Mouse (Mus musculus) limb, embryonic 14.5 days (tissue): Measurements from ENCODE around the gene Ncf4. TPM values are rescaled to one million over a fixed set of nuclear protein-coding genes. Genes with fewer than 3 reads are reported as not detected.
A peak's percentile ranks its signal among the peaks of the same experiment; 100 is the strongest.

Experiments used
- ATAC-seq: fragments of 200-750 bp; cut with Nextera tagmentation; 2 replicates; pipeline ENCODE4 v1.8.0; 2017; ENCODE audit warnings: low read depth, moderate number of reproducible peaks, moderate TSS enrichment; ENCODE audit not compliant: low FRiP score
- DNase-seq: peaks from one replicate; pipeline ENCODE4 v3.0.0-alpha.2; 2015; ENCODE audit warnings: low spot score
- H3K27ac ChIP-seq: fragments of 300-500 bp; sonication (generic); replicated peaks from 2 replicates; pipeline ENCODE4 v1.5.1; 2014; ENCODE audit warnings: low read depth, mild to moderate bottlenecking, low read length, moderate library complexity, mixed read lengths
- H3K27me3 ChIP-seq: fragments of 300-500 bp; sonication (generic); 2 replicates; pipeline ENCODE4 v1.6.1; 2014; ENCODE audit warnings: low read length, mixed read lengths; ENCODE audit not compliant: control insufficient read depth, insufficient read depth
- H3K36me3 ChIP-seq: fragments of 300-500 bp; sonication (generic); 2 replicates; pipeline ENCODE4 v1.6.1; 2014; ENCODE audit warnings: mild to moderate bottlenecking, low read length, moderate library complexity, mixed read lengths; ENCODE audit not compliant: control insufficient read depth, insufficient read depth
- H3K4me1 ChIP-seq: fragments of 300-500 bp; sonication (generic); 2 replicates; pipeline ENCODE4 v1.6.1; 2014; ENCODE audit warnings: antibody characterized with exemption, low read length, mixed read lengths; ENCODE audit not compliant: control insufficient read depth, insufficient read depth
- H3K4me2 ChIP-seq: fragments of 300-500 bp; sonication (generic); replicated peaks from 2 replicates; pipeline ENCODE4 v1.6.1; 2014; ENCODE audit warnings: low read depth, mild to moderate bottlenecking, low read length, moderate library complexity; ENCODE audit not compliant: severe bottlenecking
- H3K4me3 ChIP-seq: fragments of 300-500 bp; sonication (generic); replicated peaks from 2 replicates; pipeline ENCODE4 v1.5.1; 2014; ENCODE audit warnings: low read length
- H3K9ac ChIP-seq: fragments of 300-500 bp; sonication (generic); 2 replicates; pipeline ENCODE4 v1.6.1; 2014; ENCODE audit warnings: mild to moderate bottlenecking, low read depth, low read length, moderate library complexity; ENCODE audit not compliant: severe bottlenecking
- H3K9me3 ChIP-seq: fragments of 300-500 bp; sonication (generic); 2 replicates; pipeline ENCODE4 v1.6.1; 2016; ENCODE audit warnings: low read length; ENCODE audit not compliant: control insufficient read depth
- POLR2A ChIP-seq: fragments of 200-500 bp; IDR thresholded peaks from 2 replicates; pipeline ENCODE4 v1.8.0; 2012; ENCODE audit warnings: inconsistent platforms, mild to moderate bottlenecking, moderate library complexity, borderline replicate concordance; ENCODE audit not compliant: insufficient read depth, insufficient read length; ENCODE audit errors: extremely low read depth
- WGBS: fragments of 180-500 bp; shearing (Covaris S2); extraction: QIAGEN DNeasy Blood & Tissue Kit; methylation state at CpG from one replicate; pipeline ENCODE4 v1.1.7; 2014; 5-methylcytosine and 5-hydroxymethylcytosine counted together
- polyA plus RNA-seq, 2 experiments: library from polyadenylated mRNA; depleted of rRNA in 1 of 2; stranded (reverse) in 1 of 2; unstranded in 1 of 2; fragments of >200 nt; fragmentation: Nextera tagmentation in 1 of 2; extraction: Ambion mirVana in 1 of 2; gene quantifications; 2 replicates each; pipeline versions ENCODE4 v1.2.1 to v1.2.3; 2012 to 2014

Gene Ncf4
- polyA plus RNA-seq, 2 experiments = 4.0 to 5.6 TPM

DNA sequence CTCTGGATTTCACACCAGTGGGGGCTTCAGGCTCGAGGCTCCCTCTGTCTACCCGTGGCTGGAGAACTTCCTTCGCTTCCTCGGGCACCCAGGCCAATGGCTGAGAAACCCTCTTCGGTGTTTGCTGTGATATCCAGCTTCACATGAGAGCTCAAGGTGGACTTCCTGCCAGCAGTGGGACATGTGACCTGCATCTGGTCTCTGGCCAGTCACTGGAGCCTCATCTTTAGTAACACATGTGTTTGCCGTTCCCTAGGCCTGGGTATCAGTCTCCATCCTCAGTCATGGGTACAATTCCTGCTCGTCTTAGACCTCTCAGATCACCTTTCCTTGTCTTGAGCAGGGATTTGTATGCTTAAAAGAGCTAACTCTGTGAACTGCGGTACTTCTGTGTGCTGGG lies 1.5 kb upstream of the Ncf4 start:
- no peak for ATAC-seq
- no peak overlapping the region for H3K27ac ChIP-seq
- no peak overlapping the region for H3K4me2 ChIP-seq
- H3K4me1 ChIP-seq = no peaks in the 10 kb centered on the region
- no peaks in the 10 kb centered on the region for H3K9me3 ChIP-seq
- TF ChIP-seq POLR2A = no peak
- no peaks in the 10 kb centered on the region for H3K27me3 ChIP-seq
- WGBS = 74% methylated on average over 8 of the region's 8 CpGs
- DNase-seq = no peak
- no peak overlapping the region for H3K9ac ChIP-seq
- H3K36me3 ChIP-seq = no peaks in the 10 kb centered on the region
- no peak overlapping the region for H3K4me3 ChIP-seq

DNA sequence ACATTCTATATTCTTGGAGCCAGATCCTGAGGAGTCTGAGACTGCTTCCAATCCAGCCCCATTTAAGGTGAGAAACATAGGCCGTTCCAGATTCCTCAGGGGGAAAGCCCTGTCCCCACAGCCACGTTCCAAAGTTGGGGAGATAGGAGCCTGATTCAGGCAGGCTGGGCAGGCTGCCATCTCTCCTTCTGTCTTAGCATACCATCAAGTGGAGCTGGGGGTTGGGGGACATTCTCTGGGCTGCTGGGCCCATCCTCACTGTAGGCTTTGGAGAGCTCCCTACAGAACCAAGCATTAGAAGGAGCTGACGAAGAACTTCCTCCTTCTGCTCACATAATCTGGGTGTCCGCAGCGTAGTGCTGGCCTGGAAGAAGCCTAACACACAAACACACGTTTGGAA lies 827 bp upstream of the Ncf4 start:
- ATAC-seq (no peak), DNase-seq (peak; percentile 25)

GRCm38 (mm10) chr15:78246143-78247116 lies 1.8 kb downstream of the Ncf4 start:
- Histone ChIP-seq H3K4me2 (no peak overlapping the region), H3K4me3 (no peak overlapping the region), H3K27ac (no peak overlapping the region), H3K9ac (no peak overlapping the region), H3K27me3 (no peaks in the 10 kb centered on the region), H3K36me3 (no peaks in the 10 kb centered on the region), H3K4me1 (no peaks in the 10 kb centered on the region), H3K9me3 (no peaks in the 10 kb centered on the region)
- DNase-seq (no peak), ATAC-seq (no peak)
- TF ChIP-seq POLR2A = no peak
- WGBS = 75% methylated on average over 18 of the region's 18 CpGs

More for the DNA sequence above, 827 bp upstream of the Ncf4 start:
- WGBS = 68% methylated on average over 6 of the region's 6 CpGs
- H3K9me3 ChIP-seq = no peaks in the 10 kb centered on the region
- H3K36me3 ChIP-seq = no peaks in the 10 kb centered on the region
- no peak overlapping the region for H3K4me2 ChIP-seq
- H3K27ac ChIP-seq = no peak overlapping the region
- H3K4me1 ChIP-seq = no peaks in the 10 kb centered on the region
- H3K9ac ChIP-seq = no peak overlapping the region
- TF ChIP-seq POLR2A = no peak
- H3K27me3 ChIP-seq = no peaks in the 10 kb centered on the region
- H3K4me3 ChIP-seq = no peak overlapping the region

GRCm38 (mm10) chr15:78247659-78248058 lies 3.1 kb downstream of the Ncf4 start:
- Histone ChIP-seq H3K9me3 (no peaks in the 10 kb centered on the region), H3K27me3 (no peaks in the 10 kb centered on the region), H3K4me2 (no peak overlapping the region), H3K36me3 (no peaks in the 10 kb centered on the region), H3K9ac (no peak overlapping the region), H3K4me1 (no peaks in the 10 kb centered on the region), H3K4me3 (no peak overlapping the region), H3K27ac (no peak overlapping the region)
- no peak for TF ChIP-seq POLR2A
- no peak for ATAC-seq
- 66% methylated on average over 2 of the region's 2 CpGs for WGBS
- no peak for DNase-seq

GRCm38 (mm10) chr15:78248410-78248809 lies 3.8 kb downstream of the Ncf4 start:
- Histone ChIP-seq H3K9me3 (no peaks in the 10 kb centered on the region), H3K27ac (no peak overlapping the region), H3K27me3 (no peaks in the 10 kb centered on the region), H3K36me3 (no peaks in the 10 kb centered on the region), H3K4me3 (no peak overlapping the region), H3K4me1 (no peaks in the 10 kb centered on the region), H3K4me2 (no peak overlapping the region), H3K9ac (no peak overlapping the region)
- TF ChIP-seq POLR2A = no peak
- no peak for DNase-seq
- WGBS = 56% methylated on average over 3 of the region's 3 CpGs
- ATAC-seq = no peak
